Mouse (Mus musculus) brain, embryonic 14.5 days (tissue): ENCODE measurements around the gene Ugt8a.

Experiments
- CTCF ChIP-seq: fragments of 200-500 bp; IDR thresholded peaks from 2 replicates; pipeline ENCODE4 v1.5.1; 2012; ENCODE audit warnings: inconsistent platforms, mild to moderate bottlenecking, moderate library complexity, borderline replicate concordance; ENCODE audit not compliant: insufficient read depth, insufficient read length; ENCODE audit errors: extremely low read depth
- POLR2A ChIP-seq: fragments of 200-500 bp; IDR thresholded peaks from 2 replicates; pipeline ENCODE4 v1.6.1; 2012; ENCODE audit warnings: mild to moderate bottlenecking, inconsistent platforms, borderline replicate concordance; ENCODE audit not compliant: poor library complexity, insufficient read depth, insufficient read length, severe bottlenecking; ENCODE audit errors: extremely low read depth

DNA sequence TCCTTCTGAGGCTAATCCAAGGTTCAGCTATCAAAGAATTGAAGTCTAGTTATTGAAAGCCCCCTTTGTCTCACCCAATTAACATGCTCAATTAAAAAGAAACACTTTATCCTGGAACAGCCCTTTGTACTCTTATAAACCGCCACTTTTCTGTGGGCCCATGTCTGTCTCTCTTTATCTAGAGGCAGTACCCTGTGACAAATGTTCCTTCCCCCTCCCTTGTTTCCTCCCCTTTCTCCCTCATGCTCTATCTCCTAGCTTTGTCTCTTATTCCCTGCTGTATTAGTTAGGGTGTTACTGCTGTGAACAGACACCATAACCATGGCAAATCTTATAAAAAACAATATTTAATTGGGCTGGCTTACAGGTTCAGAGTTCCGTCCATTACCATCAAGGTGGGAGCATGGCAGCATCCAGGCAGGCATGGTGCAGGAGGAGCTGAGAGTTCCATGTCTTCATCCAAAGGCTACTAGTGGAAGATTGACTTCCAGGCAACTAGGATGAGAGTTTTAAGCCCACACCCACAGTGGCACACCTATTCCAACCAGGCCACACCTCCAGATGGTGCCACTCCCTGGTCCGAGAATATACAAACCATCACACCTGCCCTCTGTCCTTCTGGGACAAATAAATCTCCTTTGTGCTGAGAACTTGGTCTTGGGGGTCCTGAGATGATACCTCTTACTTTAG, 17.9 kb upstream of the Ugt8a start:
- no peak for TF ChIP-seq CTCF
- no peak for TF ChIP-seq POLR2A
